Mouse (Mus musculus): ENCODE measurements at regions not wholly inside any gene's neighbourhood (a gene's known extent, or its start where the extent isn't known, plus 50 kb on each side); places are given as distances from the start of the nearest gene placed in this dataset.

DNA sequence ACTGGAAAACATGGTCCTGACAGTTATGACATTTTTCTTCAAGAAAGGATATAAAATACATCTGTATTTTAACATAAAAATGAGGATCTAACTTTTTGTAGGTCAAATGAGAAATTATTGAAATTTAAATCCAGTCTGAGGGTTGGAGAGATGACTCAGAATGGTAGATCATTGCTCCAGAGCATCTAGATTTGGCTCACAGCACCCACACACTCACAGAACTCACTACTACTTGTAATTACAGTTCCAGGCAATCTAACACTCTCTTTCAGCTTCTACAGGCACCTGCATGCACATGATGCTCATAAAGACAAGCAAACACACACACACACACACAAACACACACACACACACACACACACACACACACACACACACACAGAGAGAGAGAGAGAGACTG lies 159.7 kb upstream of the Atp1b1 start:
- Histone ChIP-seq H3K9me3 (no peaks in the 10 kb centered on the region), H3K27me3 (replicated peaks; ENCODE audit: low read depth, poor library complexity, severe bottlenecking) (no peaks in the 10 kb centered on the region), H3K36me3 (replicated peaks) (no peaks in the 10 kb centered on the region), H3K27ac (replicated peaks) (no peak overlapping the region), H3K4me3 (no peak overlapping the region), H3K4me1 (no peaks in the 10 kb centered on the region)
- no peak for DNase-seq (ENCODE audit: low spot score)

DNA sequence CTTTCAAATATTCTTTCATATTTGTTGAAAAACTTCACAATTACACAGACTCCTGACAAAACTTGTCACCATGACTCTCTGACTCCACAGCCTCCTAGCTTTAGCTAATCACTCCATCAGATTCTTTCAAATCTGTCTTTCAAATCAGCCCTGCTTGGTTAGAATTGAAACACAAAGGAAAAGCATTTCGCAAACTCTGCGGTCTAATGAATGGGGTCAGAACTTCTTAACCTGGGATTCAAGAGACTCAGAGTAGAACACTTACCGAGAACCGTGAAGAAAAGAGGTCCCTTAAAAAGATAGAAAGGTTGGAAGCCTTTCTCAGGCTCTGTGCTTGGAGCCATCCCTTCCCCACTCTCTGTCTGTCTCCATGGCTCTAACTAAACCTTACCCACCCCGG lies 148.9 kb upstream of the Atp1b1 start:
- Histone ChIP-seq H3K4me3 (no peak overlapping the region), H3K4me1 (no peaks in the 10 kb centered on the region), H3K9me3 (no peaks in the 10 kb centered on the region), H3K27ac (replicated peaks) (no peak overlapping the region), H3K36me3 (replicated peaks) (no peaks in the 10 kb centered on the region), H3K27me3 (replicated peaks; ENCODE audit: low read depth, poor library complexity, severe bottlenecking) (no peaks in the 10 kb centered on the region)
- DNase-seq (ENCODE audit: low spot score): no peak
- 73% methylated on average over 5 of the region's 5 CpGs for WGBS

- H3K9me3 ChIP-seq: no peaks in the 10 kb centered on the region
- H3K4me3 ChIP-seq: no peak overlapping the region
- WGBS: 75% methylated on average over 8 of the region's 8 CpGs
- no peak for DNase-seq (ENCODE audit: low spot score)
- H3K4me1 ChIP-seq: no peaks in the 10 kb centered on the region
- H3K27ac ChIP-seq (replicated peaks): no peak overlapping the region
- no peaks in the 10 kb centered on the region for H3K27me3 ChIP-seq (replicated peaks; ENCODE audit: low read depth, poor library complexity, severe bottlenecking)
- no peaks in the 10 kb centered on the region for H3K36me3 ChIP-seq (replicated peaks)
Measured at GRCm38 (mm10) chr1:164606141-164606754, 148.1 kb upstream of the Atp1b1 start.

DNA sequence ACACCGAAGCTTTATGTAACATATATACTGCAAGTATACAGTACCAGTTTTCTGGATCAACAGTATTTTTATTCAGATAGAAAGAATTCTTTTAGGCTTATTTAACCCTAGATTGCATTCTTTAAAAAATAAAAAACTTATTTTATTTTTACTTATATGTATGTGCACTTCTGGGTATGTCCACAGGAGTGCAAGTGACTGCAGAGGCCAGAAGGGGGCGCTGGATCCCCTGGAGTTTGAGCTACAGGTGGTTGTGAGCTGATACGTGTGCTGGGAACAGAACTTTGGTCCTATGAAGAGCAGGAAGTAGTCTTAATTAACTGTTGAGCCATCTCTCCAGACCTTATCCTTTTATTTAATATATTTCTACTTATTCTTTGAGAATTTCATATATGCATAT lies 145.3 kb upstream of the Atp1b1 start:
- no peaks in the 10 kb centered on the region for H3K9me3 ChIP-seq
- 74% methylated on average over 3 of the region's 3 CpGs for WGBS
- DNase-seq (ENCODE audit: low spot score): no peak
- no peak overlapping the region for H3K4me3 ChIP-seq
- H3K27me3 ChIP-seq (replicated peaks; ENCODE audit: low read depth, poor library complexity, severe bottlenecking): no peaks in the 10 kb centered on the region
- no peak overlapping the region for H3K27ac ChIP-seq (replicated peaks)
- no peaks in the 10 kb centered on the region for H3K36me3 ChIP-seq (replicated peaks)
- H3K4me1 ChIP-seq: no peaks in the 10 kb centered on the region

GRCm38 (mm10) chr1:164602568-164602967 lies 144.4 kb upstream of the Atp1b1 start:
- Histone ChIP-seq H3K9me3 (no peaks in the 10 kb centered on the region), H3K4me3 (no peak overlapping the region), H3K27ac (replicated peaks) (no peak overlapping the region), H3K4me1 (no peaks in the 10 kb centered on the region), H3K36me3 (replicated peaks) (no peaks in the 10 kb centered on the region), H3K27me3 (replicated peaks; ENCODE audit: low read depth, poor library complexity, severe bottlenecking) (no peaks in the 10 kb centered on the region)
- no peak for DNase-seq (ENCODE audit: low spot score)
- 90% methylated on average over 5 of the region's 5 CpGs for WGBS

- 74% methylated on average over 3 of the region's 3 CpGs for WGBS
- Histone ChIP-seq H3K27me3 (replicated peaks; ENCODE audit: low read depth, poor library complexity, severe bottlenecking) (no peaks in the 10 kb centered on the region), H3K4me3 (no peak overlapping the region), H3K9me3 (no peaks in the 10 kb centered on the region), H3K27ac (replicated peaks) (no peak overlapping the region), H3K4me1 (no peaks in the 10 kb centered on the region), H3K36me3 (replicated peaks) (no peaks in the 10 kb centered on the region)
- DNase-seq (ENCODE audit: low spot score): no peak
Measured at GRCm38 (mm10) chr1:164590205-164590613, 132.1 kb upstream of the Atp1b1 start.

DNA sequence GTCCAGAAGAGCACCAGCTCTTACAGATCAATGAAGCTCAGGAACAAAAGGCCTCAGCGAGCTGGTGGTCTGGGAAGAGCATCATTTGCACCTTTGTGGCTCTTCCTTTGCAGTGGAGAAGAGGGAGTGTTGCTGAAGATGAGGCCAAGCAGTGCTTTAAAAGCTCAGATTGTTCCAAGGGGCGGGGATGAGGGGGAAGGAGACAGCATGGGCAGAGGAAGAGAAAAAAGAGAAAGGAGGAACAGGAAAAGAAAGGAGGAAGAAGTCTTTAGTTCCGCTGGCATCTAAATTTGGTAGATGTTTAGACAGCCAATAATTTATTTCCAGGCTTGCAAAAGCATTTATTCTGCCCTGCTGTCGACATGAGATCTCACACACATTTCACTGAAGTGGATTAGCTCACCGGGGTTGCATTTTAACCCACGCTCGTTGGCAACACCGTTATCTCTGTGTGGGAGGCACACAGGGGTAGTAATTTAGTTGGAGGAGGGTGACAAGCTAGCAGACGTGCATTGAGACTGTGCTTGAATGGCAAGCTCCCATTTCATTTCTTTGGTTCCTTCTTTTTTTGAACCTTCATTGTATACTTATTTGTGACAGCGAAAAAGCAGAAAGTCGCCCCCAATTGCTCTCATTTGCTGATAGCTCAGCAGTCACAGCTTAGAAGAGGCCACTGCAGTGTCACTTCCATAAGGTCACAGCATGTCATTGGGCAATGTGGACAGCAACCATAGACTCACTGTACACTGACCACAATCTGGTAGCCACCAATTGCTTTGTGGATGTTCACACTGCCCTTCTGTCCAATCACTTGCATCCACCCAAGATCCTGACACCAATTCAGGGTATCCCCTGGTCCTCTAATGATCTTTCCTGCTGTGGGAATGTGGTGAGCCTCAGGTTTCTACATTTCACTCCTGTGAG lies 128.2 kb upstream of the Atp1b1 start:
- WGBS: 69% methylated on average over 11 of the region's 11 CpGs
- Histone ChIP-seq H3K4me1 (no peaks in the 10 kb centered on the region), H3K27me3 (replicated peaks; ENCODE audit: low read depth, poor library complexity, severe bottlenecking) (no peaks in the 10 kb centered on the region), H3K36me3 (replicated peaks) (no peaks in the 10 kb centered on the region), H3K4me3 (no peak overlapping the region), H3K9me3 (no peaks in the 10 kb centered on the region), H3K27ac (replicated peaks) (no peak overlapping the region)
- no peak for DNase-seq (ENCODE audit: low spot score)

DNA sequence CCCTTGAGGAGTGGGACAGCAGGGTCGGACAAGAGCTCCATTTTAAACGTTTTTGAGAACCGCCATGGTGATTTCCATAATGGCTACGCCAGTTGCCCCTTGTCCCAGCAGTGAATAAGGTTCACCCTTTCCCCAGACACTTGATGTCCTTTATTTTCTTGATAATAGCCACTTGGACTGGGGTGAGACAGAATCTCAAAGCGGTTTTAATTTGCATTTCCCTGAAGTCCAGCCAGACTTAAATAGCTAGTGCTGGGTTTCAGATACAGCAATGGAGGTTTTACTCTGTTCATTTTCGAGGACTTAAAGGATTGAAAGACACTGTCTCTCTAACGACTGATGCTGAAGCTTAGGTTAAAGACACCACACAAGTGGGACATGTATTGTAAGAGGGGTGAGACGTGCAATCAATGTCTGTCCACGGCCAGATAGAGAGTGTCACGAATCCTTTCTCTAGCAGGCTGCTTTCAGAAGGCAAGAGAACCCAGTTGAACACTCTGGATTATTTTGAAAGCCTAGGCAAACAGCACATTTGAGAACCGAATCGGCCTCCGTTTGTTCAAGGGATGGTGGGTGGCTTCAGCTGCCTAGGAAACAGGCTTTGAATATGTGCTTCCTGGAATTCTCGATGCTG lies 118.8 kb upstream of the Atp1b1 start:
- H3K9me3 ChIP-seq: no peaks in the 10 kb centered on the region
- H3K27ac ChIP-seq (replicated peaks): no peak overlapping the region
- no peak overlapping the region for H3K4me3 ChIP-seq
- WGBS: 69% methylated on average over 14 of the region's 14 CpGs
- no peaks in the 10 kb centered on the region for H3K36me3 ChIP-seq (replicated peaks)
- 0 out of 2 replicates have a peak, but pooled peaks cover 3% of the 10 kb centered on the region for H3K4me1 ChIP-seq
- DNase-seq (ENCODE audit: low spot score): no peak
- H3K27me3 ChIP-seq (replicated peaks; ENCODE audit: low read depth, poor library complexity, severe bottlenecking): no peaks in the 10 kb centered on the region

DNA sequence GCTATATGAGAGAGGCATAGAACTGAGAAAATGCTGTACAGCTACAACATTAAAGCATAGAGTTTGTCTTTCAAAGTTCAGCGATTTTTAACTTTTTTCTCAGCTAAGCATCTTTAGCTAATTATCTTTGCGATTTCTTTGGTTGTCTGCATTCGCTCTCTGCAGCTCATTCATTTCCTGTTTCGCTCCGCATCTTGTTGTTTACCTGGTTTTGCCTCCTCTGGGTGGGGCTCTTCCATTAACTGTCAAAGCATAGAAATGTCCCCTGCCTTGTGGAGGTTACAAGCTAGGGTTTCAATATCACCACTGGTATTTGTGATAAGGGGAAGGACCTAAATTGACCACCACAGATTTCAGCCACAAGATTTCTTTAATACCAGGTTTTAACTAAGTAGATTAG lies 115.5 kb upstream of the Atp1b1 start:
- H3K36me3 ChIP-seq (replicated peaks): no peaks in the 10 kb centered on the region
- H3K27me3 ChIP-seq (replicated peaks; ENCODE audit: low read depth, poor library complexity, severe bottlenecking): no peaks in the 10 kb centered on the region
- no peak overlapping the region for H3K27ac ChIP-seq (replicated peaks)
- WGBS: 83% methylated on average over 5 of the region's 5 CpGs
- no peaks in the 10 kb centered on the region for H3K9me3 ChIP-seq
- 0 out of 2 replicates have a peak, but pooled peaks cover 3% of the 10 kb centered on the region for H3K4me1 ChIP-seq
- H3K4me3 ChIP-seq: no peak overlapping the region
- no peak for DNase-seq (ENCODE audit: low spot score)

DNA sequence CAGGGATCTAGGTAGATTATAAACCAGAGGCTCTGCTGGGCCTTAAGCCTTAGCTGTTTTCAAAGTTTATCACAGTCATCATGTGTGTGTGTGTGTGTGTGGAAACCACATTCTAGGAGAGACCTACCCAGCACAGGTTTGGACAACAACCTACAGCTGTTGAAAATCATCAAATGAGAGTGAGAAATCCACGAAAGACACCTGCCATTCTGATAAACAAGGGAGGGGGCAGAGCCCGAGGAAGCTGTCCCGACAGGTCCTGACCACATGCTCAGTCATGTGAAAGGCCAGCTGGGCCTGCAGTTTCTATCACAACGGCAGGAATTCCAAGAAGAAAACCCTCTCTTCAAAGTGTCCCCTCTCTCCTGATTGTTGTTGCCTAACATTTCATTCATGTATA lies 114.0 kb upstream of the Atp1b1 start:
- no peak for DNase-seq (ENCODE audit: low spot score)
- 62% methylated on average over 4 of the region's 4 CpGs for WGBS

DNA sequence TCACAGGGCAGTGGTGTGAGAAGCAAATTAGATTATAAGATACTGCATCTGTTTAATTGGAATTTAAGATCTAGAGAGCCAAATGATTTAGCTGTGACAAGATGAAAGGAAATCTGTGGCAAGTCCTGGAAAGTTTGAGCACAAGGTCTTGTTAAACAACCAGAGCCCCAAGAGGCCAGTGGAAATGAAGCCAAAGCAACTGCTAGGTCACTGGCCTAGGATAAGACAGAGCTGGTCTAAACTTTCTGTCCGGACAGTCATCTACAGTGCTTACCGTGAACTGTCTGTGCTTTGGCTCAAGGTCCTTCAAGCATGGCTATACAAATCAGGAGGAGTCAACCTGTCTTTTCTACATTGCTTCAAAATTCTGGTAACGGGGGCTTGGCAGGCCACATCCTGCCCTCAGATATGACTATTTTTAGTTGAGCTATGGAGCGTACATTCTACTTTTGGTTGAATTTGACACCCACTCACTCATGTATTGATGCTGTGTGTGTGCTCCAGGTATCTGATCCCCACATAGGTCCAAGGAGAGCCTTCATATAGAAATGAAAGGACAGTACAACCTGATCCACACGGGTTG lies 113.4 kb upstream of the Atp1b1 start:
- Histone ChIP-seq H3K4me1 (0 out of 2 replicates have a peak, but pooled peaks cover 3% of the 10 kb centered on the region), H3K9me3 (no peaks in the 10 kb centered on the region), H3K36me3 (replicated peaks) (no peaks in the 10 kb centered on the region), H3K27me3 (replicated peaks; ENCODE audit: low read depth, poor library complexity, severe bottlenecking) (no peaks in the 10 kb centered on the region), H3K4me3 (no peak overlapping the region), H3K27ac (replicated peaks) (no peak overlapping the region)
- WGBS: 90% methylated on average over 5 of the region's 5 CpGs
- no peak for DNase-seq (ENCODE audit: low spot score)

More for the DNA sequence above, 114.0 kb upstream of the Atp1b1 start:
- H3K4me1 ChIP-seq: 0 out of 2 replicates have a peak, but pooled peaks cover 3% of the 10 kb centered on the region
- H3K27ac ChIP-seq (replicated peaks): no peak overlapping the region
- H3K36me3 ChIP-seq (replicated peaks): no peaks in the 10 kb centered on the region
- H3K27me3 ChIP-seq (replicated peaks; ENCODE audit: low read depth, poor library complexity, severe bottlenecking): no peaks in the 10 kb centered on the region
- H3K4me3 ChIP-seq: no peak overlapping the region
- no peaks in the 10 kb centered on the region for H3K9me3 ChIP-seq

DNA sequence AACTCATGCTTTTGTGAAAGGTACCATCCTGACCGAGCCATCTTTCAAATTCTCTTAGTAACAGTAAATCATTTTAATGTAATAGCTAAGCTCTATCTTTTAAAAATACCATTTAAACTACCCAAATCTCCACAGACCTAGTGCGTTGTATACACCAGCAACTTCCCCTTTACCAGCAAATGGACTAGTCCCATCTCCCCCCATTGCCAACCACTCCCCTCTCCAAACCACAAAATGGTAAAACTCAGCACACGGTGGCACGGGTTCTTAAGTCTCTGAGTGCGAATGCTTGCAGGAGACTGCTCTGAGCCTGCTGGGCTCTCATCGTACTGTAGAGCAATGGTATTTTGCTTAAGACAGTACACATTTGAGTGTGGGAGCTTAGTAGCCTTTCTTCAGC lies 106.7 kb upstream of the Atp1b1 start:
- Histone ChIP-seq H3K36me3 (replicated peaks) (no peaks in the 10 kb centered on the region), H3K4me3 (no peak overlapping the region), H3K27ac (replicated peaks) (no peak overlapping the region), H3K27me3 (replicated peaks; ENCODE audit: low read depth, poor library complexity, severe bottlenecking) (no peaks in the 10 kb centered on the region), H3K4me1 (no peaks in the 10 kb centered on the region), H3K9me3 (no peaks in the 10 kb centered on the region)
- DNase-seq (ENCODE audit: low spot score): no peak
- WGBS: 89% methylated on average over 6 of the region's 6 CpGs

All from embryonic facial prominence, embryonic 10.5 days (tissue).